Comparison of ENCODE assay signal across 20 mouse cellular contexts in the genomic region with DNA sequence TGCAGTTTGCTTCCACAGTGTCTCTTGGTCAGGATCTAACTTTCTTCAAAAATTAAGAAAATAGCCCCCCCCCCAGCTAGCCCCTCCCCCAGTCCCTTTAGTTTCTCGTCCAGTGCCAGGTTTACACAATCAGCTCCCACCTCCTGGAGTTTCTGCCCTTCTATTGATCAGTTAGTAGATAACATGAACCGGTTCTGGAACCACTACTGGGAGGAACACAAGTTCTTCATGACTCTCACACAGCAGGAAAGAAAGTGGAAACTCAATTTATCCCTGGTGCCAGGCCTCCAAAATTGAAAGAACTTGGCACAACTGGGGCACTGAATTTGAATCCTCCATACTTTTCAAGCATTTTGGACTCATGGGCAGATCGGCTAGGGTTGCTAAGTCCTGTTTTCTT. TPM values are rescaled to one million over a fixed set of nuclear protein-coding genes. Genes with fewer than 3 reads are reported as not detected.
A peak's percentile ranks its signal among the peaks of the same experiment; 100 is the strongest.
DNase-seq lines count a peak whose midpoint lies in the region; ATAC-seq and TF ChIP-seq lines count a peak whose summit lies in the region.
"Had no signal": no experiment of that assay in that cellular context is flagged by ENCODE, and none has a peak within 500 bp of the region (broad histone marks: within the 10 kb centered on the region; RNA-seq: fewer than 3 reads in every experiment).

No protein-coding gene starts in this region.

- no peak for TF ChIP-seq POLR2A in liver, adult 2 months (IDR thresholded peaks at IDR 0.05; ENCODE audit: extremely low read depth, insufficient read depth, low read length)

- 32% methylated on average over 3 of the region's 3 CpGs for WGBS in liver, adult 2 months
- 60% methylated on average over 3 of the region's 3 CpGs for WGBS in liver, embryonic 11.5 days
- 40% methylated on average over 3 of the region's 3 CpGs for WGBS in liver, embryonic 12.5 days (ENCODE audit: insufficient replicate concordance)
- WGBS in liver, postnatal 0 days (ENCODE audit: insufficient replicate concordance), result 44% methylated on average over 3 of the region's 3 CpGs

- intact Hi-C loops in heart, postnatal 25 days (cut with DNase I), result loop anchor here (2.0 to 10.0 kb wide), 2 partner anchors 144 to 650 kb away; no protein-coding TSS in a partner anchor

- peak overlapping the region; percentile 57; the same call in 1 of the 2 replicates for H3K27ac ChIP-seq in liver, adult 2 months (replicated peaks; ENCODE audit: insufficient read depth, low read depth, low read length)
- H3K27ac ChIP-seq in liver, embryonic 11.5 days (ENCODE audit: low read depth, low read length), result no peak overlapping the region
- H3K27ac ChIP-seq in liver, embryonic 12.5 days, result no peak overlapping the region
- no peak overlapping the region for H3K27ac ChIP-seq in liver, postnatal 0 days (ENCODE audit: low read depth)

- H3K27me3 ChIP-seq in liver, adult 2 months (ENCODE audit: control insufficient read depth, insufficient read depth, low read length), result no peaks in the 10 kb centered on the region
- H3K27me3 ChIP-seq in liver, embryonic 11.5 days (replicated peaks; ENCODE audit: control insufficient read depth, insufficient read depth, low read length), result no peaks in the 10 kb centered on the region
- H3K27me3 ChIP-seq in liver, embryonic 12.5 days (replicated peaks), result no peaks in the 10 kb centered on the region
- no peaks in the 10 kb centered on the region for H3K27me3 ChIP-seq in liver, postnatal 0 days (ENCODE audit: insufficient read depth, low read length)
- H3K27me3 ChIP-seq: CH12.LX, Patski had no signal

- H3K4me3 ChIP-seq in liver, adult 2 months (ENCODE audit: insufficient read depth, low read depth, low read length), result no peak overlapping the region
- no peak overlapping the region for H3K4me3 ChIP-seq in liver, embryonic 11.5 days (ENCODE audit: low read depth, low read length)
- H3K4me3 ChIP-seq in liver, embryonic 12.5 days, result no peak overlapping the region
- no peak overlapping the region for H3K4me3 ChIP-seq in liver, postnatal 0 days (ENCODE audit: low read depth, low read length)

- H3K79me2 ChIP-seq in liver, adult 2 months (ENCODE audit: control insufficient read depth, insufficient read depth, low read length), result no peaks in the 10 kb centered on the region

- no peak for TF ChIP-seq EP300 in liver, postnatal 0 days (IDR thresholded peaks at IDR 0.05; ENCODE audit: low read depth)

- H3K4me1 ChIP-seq in liver, adult 2 months (ENCODE audit: control insufficient read depth, insufficient read depth, low read length), result peaks cover 6% of the 10 kb centered on the region; the same call in 1 of the 2 replicates
- H3K4me1 ChIP-seq in liver, embryonic 11.5 days (replicated peaks; ENCODE audit: control insufficient read depth, insufficient read depth, low read length), result no peaks in the 10 kb centered on the region
- no peaks in the 10 kb centered on the region for H3K4me1 ChIP-seq in liver, embryonic 12.5 days
- H3K4me1 ChIP-seq in liver, postnatal 0 days (ENCODE audit: insufficient read depth), result no peaks in the 10 kb centered on the region

- H3K9ac ChIP-seq in liver, adult 2 months (ENCODE audit: low read depth, low read length), result no peak overlapping the region
- H3K9ac ChIP-seq in liver, embryonic 11.5 days (ENCODE audit: low read depth, low read length), result no peak overlapping the region
- H3K9ac ChIP-seq in liver, embryonic 12.5 days, result no peak overlapping the region
- no peak overlapping the region for H3K9ac ChIP-seq in liver, postnatal 0 days (replicated peaks)

- H3K36me3 ChIP-seq in liver, adult 2 months (ENCODE audit: control insufficient read depth, insufficient read depth, low read length), result no peaks in the 10 kb centered on the region
- H3K36me3 ChIP-seq in liver, embryonic 11.5 days (ENCODE audit: control insufficient read depth, insufficient read depth, low read length), result no peaks in the 10 kb centered on the region
- no peaks in the 10 kb centered on the region for H3K36me3 ChIP-seq in liver, embryonic 12.5 days
- H3K36me3 ChIP-seq in liver, postnatal 0 days (replicated peaks; ENCODE audit: insufficient read depth, low read length), result no peaks in the 10 kb centered on the region
- H3K36me3 ChIP-seq: G1E had no signal

- peak; percentile 36 for DNase-seq in heart, adult 11 months
- DNase-seq in heart, postnatal 25 days (ENCODE audit: low spot score), result no peak
- DNase-seq in liver, adult 2 months (ENCODE audit: extremely low read depth, low read depth, low spot score), result peak; percentile 70
- no peak for DNase-seq in liver
- DNase-seq in liver, embryonic 11.5 days (ENCODE audit: low spot score), result peak; percentile 17
- DNase-seq in liver, postnatal 0 days, result peak; percentile 10
- no peak for DNase-seq in ovary, postnatal 14 days (ENCODE audit: low spot score)
- DNase-seq: adrenal gland, adult 2 months; adrenal gland, adult 8-10 months; adrenal gland, postnatal 10 days; adrenal gland, postnatal 14 days; adrenal gland, postnatal 25 days; adrenal gland, postnatal 36 days; B cell, adult 2 months; cerebellum, adult 11 months; cerebellum, adult 11-12 months had no signal

- TF ChIP-seq CTCF in liver, adult 2 months (IDR thresholded peaks at IDR 0.05; ENCODE audit: low read depth, low read length), result no peak
- no peak for TF ChIP-seq CTCF in liver, postnatal 0 days (IDR thresholded peaks at IDR 0.05; ENCODE audit: low read depth)

- H3K9me3 ChIP-seq in liver, embryonic 11.5 days (ENCODE audit: control insufficient read depth, low read length), result no peaks in the 10 kb centered on the region
- no peaks in the 10 kb centered on the region for H3K9me3 ChIP-seq in liver, embryonic 12.5 days (replicated peaks)
- H3K9me3 ChIP-seq in liver, postnatal 0 days (ENCODE audit: low read length), result no peaks in the 10 kb centered on the region
- H3K9me3 ChIP-seq: G1E had no signal

- H3K4me2 ChIP-seq in liver, embryonic 11.5 days, result no peak overlapping the region
- H3K4me2 ChIP-seq in liver, embryonic 12.5 days, result no peak overlapping the region
- no peak overlapping the region for H3K4me2 ChIP-seq in liver, postnatal 0 days (ENCODE audit: low read depth, low read length)

- ATAC-seq in liver, embryonic 11.5 days (replicated peaks; ENCODE audit: low FRiP score), result no peak
- ATAC-seq in liver, embryonic 12.5 days, result no peak
- no peak for ATAC-seq in liver, postnatal 0 days
- ATAC-seq: Patski had no signal

RNA-seq across cellular contexts. Expression of gene Srd5a1, which starts 43.3 kb away (rescaled TPM):
- total RNA-seq in heart, postnatal 25 days (2021), result 1 to 10 TPM; 1.4 TPM
- total RNA-seq in liver, adult 2 months (2014; rRNA removed), result 83.6 and 86.4 TPM in 2 replicates
- polyA plus RNA-seq in liver, adult 2 months (2012; rRNA removed), result 41.9 and 54.7 TPM in 2 replicates
- polyA plus RNA-seq in liver, embryonic 11.5 days (2014; fragmentation: Nextera tagmentation; extraction: Ambion mirVana), result 9.9 and 10.3 TPM in 2 replicates
- 5.2 and 6.0 TPM in 2 replicates for polyA plus RNA-seq in liver, embryonic 12.5 days (2016; fragmentation: Nextera tagmentation; extraction: Ambion mirVana)
- 4.7 and 5.2 TPM in 2 replicates for polyA plus RNA-seq in liver, postnatal 0 days (2015; fragmentation: Nextera tagmentation; extraction: Ambion mirVana)

Comparison
In these comparisons a context has a peak if more than half of its experiments do, and no peak if none do; other contexts are left out.
1. DNase-seq: peak in heart, adult 11 months (single experiment), liver, adult 2 months (single experiment), liver, embryonic 11.5 days (single experiment) and liver, postnatal 0 days (single experiment); none in heart, postnatal 25 days (single experiment), liver (single experiment) and ovary, postnatal 14 days (single experiment).